Mouse (Mus musculus) urinary bladder, postnatal 14 days (tissue): ENCODE measurements at regions not wholly inside any gene's neighbourhood (a gene's known extent, or its start where the extent isn't known, plus 50 kb on each side); places are given as distances from the start of the nearest gene placed in this dataset.
A peak's percentile ranks its signal among the peaks of the same experiment; 100 is the strongest.

Source experiments
- DNase-seq: peaks from one replicate; pipeline ENCODE4 v3.0.0; 2021; ENCODE audit warnings: low spot score

DNA sequence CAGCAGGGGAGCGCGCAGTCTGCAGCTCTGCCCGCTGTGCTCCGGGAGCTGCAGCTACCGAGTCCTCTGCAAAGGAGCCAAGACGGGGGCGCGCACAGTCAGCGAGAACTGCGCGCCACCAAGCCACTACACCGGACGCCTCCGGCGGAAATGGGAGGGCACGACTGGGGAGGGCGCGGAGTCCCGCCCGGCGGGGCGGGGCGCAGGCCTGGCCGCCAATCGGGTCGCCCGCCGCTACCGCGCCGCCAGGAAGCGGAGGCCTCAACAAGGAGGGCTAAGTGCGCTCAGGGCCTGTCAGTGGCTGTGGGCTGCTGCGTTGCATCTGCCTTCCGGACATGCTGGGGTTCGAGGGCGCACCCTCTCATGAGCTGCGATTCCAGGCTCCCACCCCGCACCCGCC lies 481.7 kb upstream of the Ywhaq start:
- peak; percentile 14 for DNase-seq
